Mouse (Mus musculus): ENCODE measurements at regions not wholly inside any gene's neighbourhood (a gene's known extent, or its start where the extent isn't known, plus 50 kb on each side); places are given as distances from the start of the nearest gene placed in this dataset.
"Not testable (repeated sequence)": the region's sequence is repeated elsewhere in the genome, so short reads cannot be mapped to it uniquely, and the experiment has no call there.

DNA sequence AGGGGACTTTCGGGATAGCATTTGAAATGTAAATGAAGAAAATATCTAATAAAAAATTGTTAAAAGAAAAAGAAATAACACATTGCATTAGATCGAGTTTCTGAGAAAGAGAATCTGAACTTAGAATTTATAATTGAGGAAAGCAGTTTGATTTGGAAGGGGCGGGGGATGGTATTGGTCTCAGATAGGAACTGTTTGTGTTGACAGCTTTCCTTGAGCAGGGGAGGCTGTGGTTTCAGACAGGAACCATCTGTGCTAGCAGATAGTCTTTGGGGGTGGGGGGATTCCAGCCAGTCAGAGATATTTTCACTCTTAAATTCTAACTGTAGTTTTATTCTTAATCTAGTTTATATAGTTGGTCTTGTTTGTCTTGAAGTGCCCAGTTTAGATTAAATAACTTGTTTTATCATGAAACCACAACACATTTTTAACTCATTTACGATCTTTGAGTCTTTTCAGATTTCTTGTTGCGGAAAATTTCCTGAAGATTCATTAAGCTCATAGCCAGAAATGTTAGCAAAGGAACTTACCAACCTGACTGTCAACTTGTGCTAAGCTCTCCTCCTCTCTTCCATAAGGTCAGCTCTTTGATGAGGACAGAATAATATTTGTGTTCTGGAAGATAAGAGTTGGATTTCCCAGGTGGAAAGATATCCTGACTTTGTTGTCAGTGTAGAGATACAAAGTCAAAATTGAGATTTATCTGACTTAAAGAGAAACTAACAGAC, 846.2 kb downstream of the Dad1 start:
- TF ChIP-seq CTCF, EP300 (IDR thresholded peaks at IDR 0.05; ENCODE audit: low read depth): not testable (repeated sequence)
